Mouse (Mus musculus): ENCODE results near the gene Ptpra. TPM values are rescaled to one million over a fixed set of nuclear protein-coding genes. Genes with fewer than 3 reads are reported as not detected.

Ptpra gene
- 10 to 100 TPM; 80.7 to 83.5 TPM for total RNA-seq (2023)

GRCm38 (mm10) chr2:130449794-130450433 lies at the start of gene Ptpra:
Ptpra (plus strand) TSS chr2:130450278.

GRCm38 (mm10) chr2:130404939-130405338 lies 45.1 kb upstream of the Ptpra start, which contains the start of the genes Gm28372 and 1700020A23Rik:
Gm28372 (plus strand) TSS chr2:130405239.
1700020A23Rik (plus strand) TSS chr2:130405259.

GRCm38 (mm10) chr2:130406178-130406577 lies 43.9 kb upstream of the Ptpra start, which contains the start of gene Tmem239:
Tmem239 (plus strand) TSS chr2:130406478.

GRCm38 (mm10) chr2:130424126-130424853 lies 25.8 kb upstream of the Ptpra start, which contains the start of the genes Vps16 and Pced1a:
Vps16 (plus strand) TSS chr2:130424339.
Pced1a (minus strand) TSS chr2:130424701.

GRCm38 (mm10) chr2:130563212-130564055 lies 113.4 kb downstream of the Ptpra start, which contains the start of gene Mrps26:
Mrps26 (plus strand) TSS chr2:130563742.

GRCm38 (mm10) chr2:130575873-130576272 lies 125.8 kb downstream of the Ptpra start, which contains the start of gene Oxt:
Oxt (plus strand) TSS chr2:130576173.

GRCm38 (mm10) chr2:130582552-130582951 lies 132.5 kb downstream of the Ptpra start, which contains the start of gene Avp:
Avp (minus strand) TSS chr2:130582554.

Other genes starting within 250 kb of the Ptpra start
- gene Nop56, start 175.8 kb upstream of the Ptpra start, total RNA-seq (2023): 10 to 100 TPM; 91.5 to 93.1 TPM
- 10 to 100 TPM; 55.4 to 66.4 TPM for gene Idh3b, start 165.7 kb upstream of the Ptpra start, total RNA-seq (2023)
- gene Ebf4, start 155.1 kb upstream of the Ptpra start, total RNA-seq (2023): not detected
- under 1 TPM in 1 of 2 experiments, not detected in 1; 0.98 TPM for gene Cpxm1, start 52.7 kb upstream of the Ptpra start, total RNA-seq (2023)
- not detected for gene Gm28372, start 45.0 kb upstream of the Ptpra start, total RNA-seq (2023)
- gene 1700020A23Rik, start 45.0 kb upstream of the Ptpra start, total RNA-seq (2023): not detected
- gene Tmem239, start 43.8 kb upstream of the Ptpra start, total RNA-seq (2023): not detected
- gene Vps16, start 25.9 kb upstream of the Ptpra start, total RNA-seq (2023): 10 to 100 TPM; 61.4 to 71.7 TPM
- 10 to 100 TPM; 13.5 to 16.4 TPM for gene Pced1a, start 25.6 kb upstream of the Ptpra start, total RNA-seq (2023)
- 10 to 100 TPM; 28.4 to 29.3 TPM for gene Mrps26, start 113.5 kb downstream of the Ptpra start, total RNA-seq (2023)
- gene Oxt, start 125.9 kb downstream of the Ptpra start, total RNA-seq (2023): not detected
- gene Avp, start 132.3 kb downstream of the Ptpra start, total RNA-seq (2023): not detected
- gene Fastkd5, start 179.7 kb downstream of the Ptpra start, total RNA-seq (2023): 1 to 10 TPM; 3.8 to 4.4 TPM
- 1 to 10 TPM; 2.8 to 3.2 TPM for gene Ubox5, start 179.8 kb downstream of the Ptpra start, total RNA-seq (2023)
- gene Lzts3, start 192.5 kb downstream of the Ptpra start, total RNA-seq (2023): under 1 TPM; 0.73 to 0.78 TPM
- 10 to 100 TPM; 35.6 to 38.1 TPM for gene Ddrgk1, start 214.4 kb downstream of the Ptpra start, total RNA-seq (2023)
- gene Itpa, start 217.3 kb downstream of the Ptpra start, total RNA-seq (2023): 1 to 10 TPM; 9.3 to 9.5 TPM
- not detected for gene Slc4a11, start 247.2 kb downstream of the Ptpra start, total RNA-seq (2023)